Mouse (Mus musculus) CD8-positive naive resting alpha-beta T cell, adult 2 months (primary cell): ENCODE results near the gene Errfi1.

Source experiments
- DNase-seq, 2 experiments: peaks; one replicate each; pipeline ENCODE4 v3.0.0; 2022; ENCODE audit warnings: low read depth in 2 of 2, low spot score in 2 of 2

Gene Errfi1

DNA sequence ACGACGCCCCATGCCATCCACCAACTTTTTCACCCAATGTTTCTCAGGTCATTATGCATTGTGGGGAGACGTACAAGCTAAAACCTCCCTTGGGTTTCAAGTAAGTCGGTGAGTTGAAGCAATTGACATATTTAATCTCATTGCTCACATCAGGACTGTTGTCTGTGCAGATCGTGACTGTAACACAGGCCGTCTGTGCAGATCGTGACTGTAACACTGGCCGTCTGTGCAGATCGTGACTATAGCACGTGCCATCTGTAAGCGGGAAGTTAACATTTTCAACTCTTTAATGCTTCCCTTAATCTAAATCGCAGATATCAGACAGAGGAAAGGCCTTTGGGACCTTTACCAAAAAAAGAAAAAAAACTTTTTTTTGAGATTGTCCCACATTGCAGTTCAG lies 60.0 kb downstream of the Errfi1 start:
- DNase-seq, result no peak

DNA sequence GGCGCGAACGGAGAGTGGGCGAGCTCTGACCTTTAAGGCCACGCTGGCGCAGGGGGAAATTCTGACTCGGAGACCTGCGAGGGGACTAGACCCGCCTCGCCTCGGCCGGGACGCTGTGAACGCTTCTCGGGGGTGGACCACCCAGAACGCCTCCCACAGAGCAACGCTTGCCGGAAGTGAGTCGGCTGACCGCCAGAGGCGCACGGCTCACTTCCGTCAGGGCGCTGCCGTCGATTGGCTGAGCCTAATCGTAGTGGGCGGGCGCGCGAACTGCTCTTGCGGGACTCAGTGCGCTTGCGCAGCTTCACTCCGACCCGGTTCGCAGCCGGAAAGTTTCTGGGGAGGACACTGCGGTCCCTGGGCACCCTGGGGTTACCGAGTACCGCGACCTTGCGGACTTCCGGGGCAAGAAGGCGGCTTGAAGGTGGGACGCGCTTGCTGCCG lies 60.6 kb downstream of the Errfi1 start, which contains the start of the genes Park7 and Tnfrsf9:
Park7 (minus strand) TSS at position 148 of the 444 bp plus-strand sequence.
Tnfrsf9 (plus strand) TSS at position 273 of the 444 bp plus-strand sequence.
- DNase-seq, result peak; percentile 90 to 91

DNA sequence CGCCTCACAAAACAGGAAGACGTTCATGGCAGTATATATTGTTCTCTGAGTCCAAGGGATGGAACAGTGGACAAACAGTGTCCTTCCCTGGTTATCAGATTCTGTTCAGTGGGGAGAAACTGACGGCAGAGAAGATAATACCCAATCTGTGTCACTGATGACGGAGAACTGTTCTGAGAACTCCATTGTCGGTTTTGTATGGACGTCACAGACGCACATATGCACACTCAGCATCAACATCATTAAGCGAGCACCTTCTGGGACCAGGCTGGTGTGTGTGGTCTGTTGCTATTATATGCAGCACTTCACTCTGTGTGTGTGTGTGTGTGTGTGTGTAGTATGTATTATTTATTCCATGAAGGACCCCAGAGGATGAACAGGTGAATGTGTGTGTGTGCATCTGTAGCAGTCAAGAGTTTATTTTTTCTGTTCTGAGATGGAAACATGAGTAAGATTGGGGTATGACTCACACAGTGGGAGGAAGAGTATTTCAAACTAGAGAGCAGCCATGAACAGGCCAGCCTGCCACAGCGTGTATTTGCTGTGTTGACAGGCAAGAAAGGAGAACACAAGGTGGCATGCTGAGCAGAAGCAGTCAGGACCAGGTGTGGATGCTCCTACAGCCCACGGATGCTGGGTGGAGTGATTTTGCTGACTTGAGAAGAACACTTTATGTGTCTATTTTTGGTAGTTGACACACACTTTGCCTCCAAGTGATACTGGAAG lies 61.6 kb downstream of the Errfi1 start:
- no peak for DNase-seq

DNA sequence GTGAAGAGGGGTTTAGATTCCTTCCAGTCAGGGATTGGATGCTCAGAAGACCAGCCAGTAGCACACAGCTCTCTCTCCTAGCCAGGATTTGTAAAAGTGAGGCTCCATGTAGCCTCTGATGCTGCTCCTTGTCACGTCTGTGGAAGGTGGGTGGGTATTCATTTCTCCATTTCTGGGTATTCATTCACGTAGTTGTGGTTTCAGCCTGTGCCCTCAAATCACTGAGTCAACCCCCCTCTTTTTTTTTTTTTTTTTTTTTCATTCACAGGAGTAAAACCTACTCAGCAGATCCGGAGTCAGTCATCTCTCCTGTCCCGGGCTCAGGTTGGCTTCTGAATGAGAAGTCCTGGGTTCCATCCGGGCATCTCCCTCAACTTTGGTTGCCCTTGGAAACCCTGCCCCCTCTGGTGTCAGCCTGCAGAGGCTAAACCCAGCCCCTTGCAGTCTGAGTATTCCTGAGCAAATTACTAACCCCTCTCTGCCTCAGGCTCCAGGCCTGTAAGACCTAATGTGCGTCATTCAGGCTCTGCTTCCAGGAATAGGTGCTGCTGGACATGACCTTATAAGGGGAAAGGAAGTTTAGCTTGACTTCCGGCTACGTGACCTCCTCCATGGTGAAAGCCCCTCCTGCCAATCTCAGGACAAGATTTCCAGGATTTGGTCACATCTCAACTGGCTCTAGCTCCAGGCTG lies 63.8 kb downstream of the Errfi1 start:
- DNase-seq, result no peak
